Mouse (Mus musculus) forelimb bud, embryonic 11.5 days (tissue): ENCODE results near the gene Xpc.

ENCODE experiments used
- DNase-seq: peaks from one replicate; pipeline ENCODE4 v3.0.0-alpha.2; 2012; ENCODE audit warnings: low read depth, low spot score

Xpc gene

DNA sequence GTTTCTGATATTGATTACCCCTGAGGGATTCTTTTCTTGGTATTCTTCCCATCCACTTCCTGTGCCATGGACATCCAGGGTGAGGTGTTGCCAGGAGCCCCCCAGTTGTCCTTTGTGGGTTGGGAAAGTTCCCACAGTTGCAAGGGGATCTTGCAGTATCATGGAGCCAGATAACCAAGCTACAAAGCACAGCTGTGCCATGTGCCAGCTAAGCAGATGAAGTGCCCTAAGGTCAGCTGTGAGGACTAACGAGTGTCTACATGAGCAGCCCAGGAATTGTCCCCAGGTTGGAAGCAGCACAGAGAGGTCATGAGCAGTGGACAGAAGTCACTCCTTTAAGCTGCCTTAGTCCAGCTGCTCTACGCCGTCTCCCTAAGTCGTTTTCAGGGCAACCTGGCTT lies 9.9 kb upstream of the Xpc start:
- no peak for DNase-seq

DNA sequence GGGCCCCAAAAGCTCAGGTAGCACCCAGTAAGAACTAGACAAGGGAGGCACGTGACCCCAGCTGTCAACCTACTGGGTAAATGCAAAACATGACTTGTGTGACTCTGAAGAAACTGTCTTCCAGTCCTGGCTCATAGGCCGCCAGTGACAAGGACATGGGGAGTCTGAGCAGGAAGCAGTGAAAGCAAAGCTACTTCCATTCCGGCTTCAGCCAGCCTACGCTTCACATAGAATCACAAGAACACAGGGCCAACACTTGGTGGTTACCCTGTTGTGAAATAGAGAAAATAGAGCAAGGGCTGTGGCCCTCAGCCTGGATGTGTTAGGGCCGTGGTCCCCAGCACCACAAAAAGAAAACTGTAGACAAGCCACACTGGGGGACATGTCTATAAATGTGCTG lies 7.1 kb upstream of the Xpc start:
- DNase-seq = no peak

DNA sequence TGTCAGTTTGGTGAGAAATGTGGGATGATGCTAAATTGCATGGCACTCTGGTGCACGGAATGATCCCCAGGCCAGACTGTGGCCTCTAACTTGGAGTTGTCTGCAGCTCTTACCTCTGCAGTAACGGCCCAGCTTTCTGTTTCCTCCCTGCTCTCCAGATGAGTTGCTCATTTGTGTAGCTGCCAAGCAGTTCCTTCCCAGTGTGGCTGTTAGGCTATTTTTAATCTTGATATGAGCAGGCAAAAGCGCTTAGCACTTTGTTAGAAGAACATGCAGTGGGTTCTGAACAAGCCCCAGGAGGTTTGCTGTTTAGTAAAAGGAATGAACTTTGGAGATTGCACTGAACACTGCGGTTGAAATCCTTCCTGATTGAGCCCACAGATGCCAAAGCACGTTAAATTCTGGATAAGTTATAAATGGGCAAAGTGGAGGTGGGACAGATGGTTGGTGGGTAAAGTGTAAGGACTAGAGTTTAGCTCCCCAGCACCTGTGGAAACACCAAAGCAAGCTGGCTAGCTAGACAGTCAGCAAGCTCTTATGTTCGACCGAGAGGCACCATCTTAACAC lies 2.8 kb upstream of the Xpc start:
- no peak for DNase-seq

DNA sequence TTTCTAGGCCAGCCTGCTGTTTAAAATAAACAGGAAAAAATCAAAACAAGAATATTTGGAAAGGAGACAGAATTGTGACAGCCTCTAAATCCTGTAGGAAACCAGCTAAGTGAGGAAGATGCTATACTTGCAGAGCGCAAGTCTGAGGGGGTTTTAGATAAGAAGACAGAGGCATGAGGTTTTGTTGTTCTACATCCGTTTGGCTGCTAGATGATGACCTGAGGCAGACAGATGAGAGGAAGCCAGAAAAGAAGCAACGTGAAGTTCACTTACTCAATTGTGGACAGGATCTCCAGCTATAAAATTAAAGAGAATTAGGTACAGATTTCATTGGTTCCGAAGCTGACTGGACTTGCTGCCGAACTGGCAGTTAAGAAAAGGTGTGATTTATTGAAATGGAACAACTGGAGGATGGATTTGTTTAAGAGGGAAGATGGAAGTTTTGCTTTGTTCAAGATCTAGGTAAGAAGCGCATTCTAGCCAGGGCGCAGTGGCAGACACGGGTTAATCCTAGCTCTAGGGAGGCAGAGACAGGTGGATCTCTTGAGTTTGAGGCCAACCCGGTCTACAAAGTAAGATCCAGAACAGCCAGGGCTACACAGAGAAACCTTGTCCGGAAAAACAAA lies 838 bp downstream of the Xpc start:
- DNase-seq = no peak

DNA sequence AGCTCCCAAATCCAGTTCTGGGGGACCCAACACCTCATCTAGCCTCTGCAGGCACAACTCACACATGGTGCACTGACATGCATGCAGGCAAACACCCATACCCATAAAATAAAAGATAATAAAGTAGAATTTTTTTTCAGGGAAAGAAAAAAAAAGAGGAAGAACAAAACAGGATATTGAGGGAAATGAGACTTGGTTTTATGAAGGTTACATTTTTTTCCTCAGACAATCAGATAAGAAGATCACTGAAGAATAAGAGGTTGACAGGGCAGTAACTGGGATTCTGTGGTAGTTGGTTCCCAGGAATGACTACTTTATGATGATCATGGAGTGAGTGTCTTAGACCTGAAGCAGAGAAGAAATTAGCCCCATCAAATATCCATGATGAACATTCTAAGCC lies 1.6 kb downstream of the Xpc start:
- no peak for DNase-seq

DNA sequence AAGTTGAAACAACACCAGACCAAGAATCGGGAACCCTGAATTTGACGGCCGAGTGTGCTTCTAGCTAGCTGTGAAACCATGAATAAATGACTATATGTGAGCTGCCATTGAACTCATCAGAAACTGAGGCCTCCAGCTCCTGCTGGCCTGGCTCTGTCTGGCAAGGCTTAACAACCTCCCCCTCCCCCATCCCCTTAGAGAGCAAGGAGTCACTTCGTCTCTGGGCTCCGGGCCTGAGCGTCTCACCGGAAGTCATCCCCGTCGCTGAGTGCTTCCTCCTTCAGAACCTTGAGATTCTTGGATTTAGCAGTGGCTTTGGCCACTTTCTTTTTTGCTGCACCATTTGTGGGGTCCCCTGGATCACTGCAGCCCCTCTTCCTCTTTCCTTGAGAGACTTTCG lies 5.5 kb downstream of the Xpc start:
- no peak for DNase-seq

DNA sequence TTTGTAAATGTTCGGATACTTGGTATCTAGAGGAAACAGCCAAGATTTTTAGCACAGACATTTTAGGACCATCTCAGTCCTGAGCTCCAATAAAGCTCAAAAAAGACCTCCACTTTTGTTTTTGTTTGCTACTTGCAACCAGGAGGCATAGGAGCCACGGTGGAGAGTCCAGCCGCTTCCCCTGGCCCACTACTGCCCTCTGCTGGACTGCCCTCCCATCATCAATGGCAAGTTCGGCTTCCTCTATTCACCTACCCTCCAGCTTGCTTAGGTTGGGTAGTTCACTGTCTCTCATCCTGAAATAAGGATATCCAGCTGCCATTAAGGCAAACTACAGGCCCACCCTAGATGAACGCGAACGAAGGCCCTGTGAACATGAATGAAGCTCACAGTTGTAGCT lies 6.4 kb downstream of the Xpc start:
- peak; percentile 54 for DNase-seq

DNA sequence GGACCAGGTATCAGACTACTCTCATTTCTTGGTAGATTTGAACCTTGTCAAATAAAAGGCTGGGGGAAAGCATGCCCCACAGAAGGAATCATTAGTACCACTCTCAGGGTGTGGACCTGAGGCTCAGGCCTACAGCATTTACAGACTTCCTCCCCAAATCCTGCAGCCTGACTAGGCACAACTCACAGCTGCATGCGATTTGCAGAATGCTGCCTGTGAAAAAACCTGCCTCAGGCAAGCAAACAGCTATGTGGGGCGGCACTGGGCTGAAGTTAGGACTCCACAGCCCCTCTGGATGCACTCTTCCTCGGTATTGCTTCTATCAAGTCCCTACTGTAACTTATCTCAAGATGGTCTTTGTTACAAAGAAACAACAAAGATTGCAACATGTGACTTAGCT lies 7.6 kb downstream of the Xpc start:
- DNase-seq = no peak

DNA sequence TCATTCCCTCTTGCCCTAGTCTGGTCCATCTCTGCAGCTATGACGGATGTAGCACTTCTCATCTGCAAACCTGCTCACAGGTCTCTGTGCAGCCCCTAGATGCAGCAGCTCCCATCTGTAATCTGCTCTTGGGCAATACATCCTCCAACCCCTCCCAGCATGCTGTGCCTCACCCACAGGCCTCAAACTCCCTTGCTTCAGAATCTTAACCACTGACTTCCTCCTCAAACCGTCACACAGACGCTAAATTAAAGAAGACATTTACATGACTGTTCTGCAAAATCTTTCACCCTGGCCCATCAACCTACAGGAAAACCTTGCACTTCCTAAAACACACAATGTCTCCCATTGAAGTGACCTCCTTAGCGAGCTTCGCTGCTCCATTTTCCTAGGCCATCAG lies 9.7 kb downstream of the Xpc start:
- no peak for DNase-seq

DNA sequence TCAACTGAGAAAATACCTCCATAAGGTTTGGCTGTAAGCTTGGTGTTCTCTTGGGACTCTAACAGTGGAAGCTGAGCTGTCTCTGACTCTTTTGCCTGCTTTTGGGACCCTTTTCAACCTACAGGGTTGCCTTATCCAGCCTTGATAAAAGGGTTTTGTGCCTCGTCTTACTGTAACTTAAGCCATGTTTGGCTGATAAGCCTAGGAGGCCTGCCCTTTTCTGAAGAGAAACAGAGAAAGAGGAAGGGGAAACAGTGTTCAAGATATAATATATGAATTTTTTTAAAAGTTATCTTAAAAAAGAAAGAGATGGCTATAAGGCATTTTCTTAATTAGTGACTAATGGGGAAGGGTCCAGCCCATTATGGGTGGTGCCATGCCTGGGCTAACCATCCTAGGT lies 12.4 kb downstream of the Xpc start:
- DNase-seq = no peak

DNA sequence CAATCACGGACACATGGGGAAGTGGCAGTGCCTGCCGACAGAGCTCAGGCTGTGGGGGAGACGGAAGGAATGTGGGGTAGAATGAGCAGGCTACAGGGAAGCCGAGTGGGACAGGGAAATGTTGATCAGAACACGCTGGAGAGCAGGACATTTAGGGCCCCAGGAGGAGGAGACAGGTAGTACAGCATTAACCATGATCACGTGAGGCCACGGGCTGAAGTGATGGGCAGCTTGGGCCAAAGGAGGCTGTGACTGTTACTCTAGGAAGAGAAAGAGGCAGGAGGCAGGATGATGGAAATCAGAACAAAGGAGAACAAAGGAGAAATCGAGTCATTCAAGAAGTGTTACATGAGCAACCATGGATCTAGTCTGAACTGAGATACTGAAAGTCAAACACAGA lies 21.2 kb downstream of the Xpc start:
- no peak for DNase-seq

DNA sequence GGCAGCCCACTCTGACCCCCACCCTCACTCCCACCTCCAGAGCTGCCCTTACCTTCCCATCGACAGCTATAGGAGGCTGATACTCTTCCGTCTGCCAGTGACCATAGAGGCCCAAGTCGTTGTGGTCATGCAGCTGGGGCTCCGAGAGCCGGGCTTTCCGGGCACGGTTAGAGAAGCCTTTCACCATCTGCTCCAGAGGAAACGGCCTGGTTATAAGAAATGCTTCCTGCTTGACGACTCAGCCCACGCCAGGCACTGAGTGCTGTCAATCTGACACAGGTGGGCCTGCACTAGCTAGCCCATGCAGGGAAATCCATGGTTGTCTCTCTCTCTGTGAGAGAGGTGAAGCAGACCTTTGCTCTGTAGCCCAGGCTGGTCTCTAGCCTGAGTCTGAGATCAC lies 22.6 kb downstream of the Xpc start:
- DNase-seq = no peak

DNA sequence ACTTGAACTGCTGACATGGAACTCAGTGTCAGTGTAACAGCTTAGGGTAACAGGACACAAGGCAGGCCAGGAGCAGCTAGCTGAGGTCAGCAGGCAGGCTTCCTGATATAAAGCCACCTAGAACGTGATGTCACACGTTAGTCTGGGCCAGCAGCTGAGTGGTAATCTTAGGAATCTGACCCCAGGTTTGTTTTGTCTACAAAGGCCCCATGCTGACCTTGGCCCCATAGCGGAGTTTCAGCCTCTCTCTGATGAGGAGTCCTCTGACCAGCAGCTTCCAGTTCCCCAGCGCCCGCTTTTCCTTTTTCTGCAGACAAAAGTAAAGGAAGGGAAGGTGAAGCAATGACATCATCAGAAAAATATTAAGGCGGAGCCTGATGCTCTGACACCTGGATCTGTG lies 24.7 kb downstream of the Xpc start:
- DNase-seq = no peak

DNA sequence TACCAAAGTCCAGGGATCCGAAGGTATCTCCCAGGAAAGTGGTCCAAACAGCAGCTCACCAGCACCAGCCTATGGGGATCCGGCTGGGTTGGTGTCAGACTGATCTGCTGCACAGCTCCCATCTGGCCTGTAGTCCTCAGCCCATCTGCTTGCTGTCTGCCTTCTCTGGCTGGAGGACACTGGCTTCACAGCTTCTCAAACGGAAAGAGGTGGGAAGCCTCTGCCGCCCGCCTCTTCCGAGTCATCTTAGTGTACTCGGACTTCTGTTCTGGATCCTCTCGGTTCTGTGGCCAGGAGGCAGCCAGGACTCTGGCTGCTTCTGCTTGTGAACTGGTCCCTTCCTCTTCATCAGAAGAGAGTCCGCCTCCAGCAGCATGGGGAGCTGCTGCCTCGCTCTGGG lies 25.8 kb downstream of the Xpc start:
- no peak for DNase-seq

DNA sequence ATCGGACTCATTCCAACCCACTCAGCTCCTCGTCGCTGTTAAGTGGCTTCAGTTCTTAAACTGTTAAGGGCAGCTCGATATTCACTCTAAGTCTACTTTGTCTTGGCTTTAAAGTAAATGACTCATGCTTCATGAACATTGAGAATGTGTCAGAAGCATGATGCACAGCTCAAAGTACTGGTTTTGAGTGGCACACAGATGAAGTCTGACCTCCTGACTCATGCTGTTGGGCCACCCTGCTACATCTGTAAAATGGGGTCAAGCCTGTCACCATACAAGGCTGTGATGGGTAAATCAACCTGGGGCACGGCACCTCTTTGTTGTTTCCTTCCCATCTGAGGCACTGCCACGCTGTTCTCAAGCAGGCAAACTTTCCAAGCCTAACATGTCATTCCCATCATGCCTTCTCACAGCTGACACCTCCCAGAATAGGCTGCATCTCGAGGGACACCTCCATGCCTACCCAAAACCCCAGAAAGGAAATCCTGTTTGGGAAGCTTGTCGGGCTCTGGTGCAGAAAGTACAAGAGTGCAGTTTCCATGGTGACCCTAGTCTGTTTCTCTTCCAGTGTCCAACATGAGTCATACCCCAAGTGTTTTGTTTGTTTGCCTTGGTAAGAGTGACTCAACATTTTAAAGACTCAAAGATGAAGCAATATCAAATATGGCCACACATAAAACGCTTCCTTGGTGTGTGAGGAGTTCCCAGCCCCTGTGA lies 27.0 kb downstream of the Xpc start:
- no peak for DNase-seq

DNA sequence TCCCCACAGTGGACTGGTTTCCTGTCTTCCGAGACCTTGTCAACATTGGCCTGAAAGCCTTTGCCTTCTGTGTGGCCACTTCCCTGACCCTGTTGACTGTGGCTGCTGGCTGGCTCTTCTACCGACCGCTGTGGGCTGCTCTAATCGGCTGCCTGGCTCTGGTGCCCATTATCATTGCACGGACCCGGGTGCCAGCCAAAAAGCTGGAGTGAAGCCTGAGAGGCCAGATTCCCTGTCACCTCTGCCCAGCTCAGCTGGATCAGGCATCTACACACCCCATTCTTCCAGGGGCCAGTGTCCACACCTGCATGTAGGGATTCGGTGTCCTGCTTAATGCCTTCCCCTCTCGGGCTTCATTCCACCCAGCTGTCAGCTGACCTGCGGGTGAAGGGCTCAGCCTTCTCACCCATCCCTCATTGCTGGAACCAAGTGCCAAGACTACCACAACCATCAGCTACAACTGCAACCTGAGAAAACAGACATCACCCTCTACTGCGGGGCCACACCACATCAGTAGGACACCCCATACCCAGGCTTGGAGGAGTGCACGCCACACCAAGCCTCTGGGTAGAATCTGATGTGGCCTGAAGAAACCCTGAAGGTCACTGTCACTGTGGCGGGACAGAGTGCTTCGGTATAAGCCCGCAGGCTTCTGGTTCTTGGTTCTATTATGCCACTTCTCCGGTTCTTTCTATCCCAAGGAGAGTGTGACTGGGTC lies 28.8 kb downstream of the Xpc start:
- no peak for DNase-seq

DNA sequence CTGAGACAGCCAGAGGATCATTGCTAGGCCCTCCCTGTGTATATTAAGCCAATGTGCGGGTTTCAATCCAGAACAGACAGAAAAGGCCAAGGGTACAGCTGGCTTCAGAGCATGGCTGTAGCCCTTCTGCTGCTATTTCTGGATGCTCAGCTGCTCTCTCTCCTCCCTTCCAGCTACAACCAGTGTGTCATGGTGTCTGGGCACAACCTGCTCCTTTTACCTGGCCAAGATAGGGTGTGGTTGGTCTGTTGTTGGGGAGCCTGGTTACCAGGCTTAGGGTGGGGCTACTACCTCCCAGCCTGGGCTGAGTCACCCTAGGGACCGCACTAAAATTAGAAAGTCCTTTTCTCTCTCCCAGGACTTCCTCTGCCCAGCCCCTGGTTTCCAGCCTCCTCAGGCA lies 32.3 kb downstream of the Xpc start:
- DNase-seq = no peak

DNA sequence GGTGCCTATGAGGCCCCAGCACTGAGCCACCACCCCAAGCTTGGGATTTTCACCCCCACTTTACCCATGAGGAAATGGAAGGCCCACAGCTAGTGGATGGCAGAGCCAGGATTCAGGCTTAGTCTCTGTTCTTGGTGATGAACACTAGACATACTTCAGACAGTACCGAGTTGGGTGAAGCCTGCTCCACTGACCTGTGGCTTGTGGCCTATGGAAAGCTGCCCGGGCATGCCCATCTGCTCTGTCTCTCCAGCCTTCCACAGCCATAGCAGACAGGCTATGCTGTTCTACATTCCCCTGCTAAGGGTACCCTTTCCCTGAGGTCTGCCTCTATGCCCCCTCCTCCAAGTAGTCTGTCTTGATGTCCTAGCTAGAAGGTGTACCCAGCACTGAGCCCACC lies 39.1 kb downstream of the Xpc start:
- no peak for DNase-seq

DNA sequence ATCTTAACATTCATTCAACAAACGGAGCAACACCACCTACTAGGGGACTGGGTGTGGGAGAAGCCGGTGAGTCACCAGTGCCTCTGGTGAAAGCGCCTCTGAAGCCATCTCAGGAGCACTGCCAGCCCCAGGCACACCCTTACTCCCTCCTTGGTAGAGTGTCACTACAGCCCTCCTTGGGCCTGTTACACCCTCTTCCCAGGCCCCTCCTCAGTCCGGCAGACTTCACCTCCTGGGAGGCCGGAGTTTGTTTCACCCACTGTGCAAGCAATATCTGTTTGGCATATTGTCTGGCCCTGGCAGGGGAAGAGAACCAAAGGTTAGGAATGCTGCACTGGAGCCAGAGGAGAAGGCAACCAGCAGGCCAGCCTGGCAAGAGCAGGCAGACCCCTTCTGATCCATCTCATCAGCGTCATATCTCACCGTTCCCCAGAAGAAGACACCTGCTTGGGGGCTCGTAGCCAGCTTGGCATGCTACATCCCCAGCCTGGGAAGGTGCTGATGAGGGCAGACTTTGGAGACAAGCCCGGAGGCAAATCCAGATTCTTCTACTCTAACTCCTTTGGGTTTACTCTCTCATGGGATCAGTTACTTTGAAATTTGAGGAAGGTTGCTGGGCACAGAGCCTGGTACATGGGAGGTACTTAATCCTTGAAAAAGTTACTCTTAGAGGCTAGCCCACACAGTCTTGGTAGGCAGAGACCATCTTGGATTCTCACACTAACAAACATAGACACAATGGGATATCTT lies 41.1 kb downstream of the Xpc start:
- DNase-seq = no peak

DNA sequence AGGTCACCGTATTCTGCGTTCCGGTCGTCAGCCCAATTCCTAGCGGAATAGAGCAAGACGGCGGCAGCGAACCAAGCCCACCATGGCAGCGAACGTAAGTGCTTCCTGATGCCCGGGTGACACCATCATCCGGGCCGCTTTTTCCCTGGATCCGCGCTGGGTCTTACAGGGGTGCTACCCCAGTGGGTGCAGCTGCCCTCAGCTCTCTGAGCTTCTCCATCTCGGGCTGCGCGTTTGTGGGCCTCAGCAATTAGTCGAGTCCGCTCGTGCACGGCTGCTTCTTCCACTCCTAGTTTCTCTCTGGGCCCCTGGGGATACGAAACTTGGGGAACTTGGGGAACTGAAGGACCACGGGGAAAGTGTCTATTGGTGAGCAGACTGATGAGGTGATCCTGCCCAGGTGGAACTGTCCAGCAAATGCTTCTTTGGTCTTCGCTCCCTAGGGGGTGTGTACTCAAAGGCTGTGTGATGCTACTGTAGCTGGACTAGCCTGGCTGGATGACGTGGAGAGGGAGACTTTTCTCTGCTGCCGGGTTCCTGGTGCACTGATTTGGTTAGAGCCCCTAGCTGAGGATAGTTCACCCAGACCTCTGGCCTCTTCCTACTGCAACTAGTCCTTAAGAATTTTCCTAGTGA lies 41.8 kb downstream of the Xpc start:
- peak; percentile 9 for DNase-seq
